Mouse (Mus musculus) neural tube, embryonic 11.5 days (tissue): ENCODE measurements around the gene Cxxc4. TPM values are rescaled to one million over a fixed set of nuclear protein-coding genes. Genes with fewer than 3 reads are reported as not detected.

Experiments
- ATAC-seq: fragments of 200-750 bp; cut with Nextera tagmentation; 2 replicates; pipeline ENCODE4 v1.8.0; 2017; ENCODE audit warnings: moderate number of reproducible peaks, mild to moderate bottlenecking, moderate TSS enrichment, moderate library complexity; ENCODE audit not compliant: insufficient read depth, low FRiP score, low TSS enrichment
- DNase-seq: peaks from one replicate; pipeline ENCODE4 v3.0.0-alpha.2; 2015; ENCODE audit warnings: low spot score
- H3K27ac ChIP-seq: fragments of 300-500 bp; sonication (generic); 2 replicates; pipeline ENCODE4 v1.5.1; 2014; ENCODE audit warnings: low read depth, mild to moderate bottlenecking, low read length
- H3K27me3 ChIP-seq: fragments of 300-500 bp; sonication (generic); 2 replicates; pipeline ENCODE4 v1.6.1; 2014; ENCODE audit warnings: mild to moderate bottlenecking, low read length, mixed read lengths; ENCODE audit not compliant: control insufficient read depth, insufficient read depth
- H3K36me3 ChIP-seq: fragments of 300-500 bp; sonication (generic); 2 replicates; pipeline ENCODE4 v1.6.1; 2014; ENCODE audit warnings: mild to moderate bottlenecking, low read length, moderate library complexity, mixed read lengths; ENCODE audit not compliant: control insufficient read depth, insufficient read depth
- H3K4me1 ChIP-seq: fragments of 300-500 bp; sonication (generic); 2 replicates; pipeline ENCODE4 v1.6.1; 2014; ENCODE audit warnings: low read length, mixed read lengths; ENCODE audit not compliant: control insufficient read depth, insufficient read depth
- H3K4me2 ChIP-seq: fragments of 300-500 bp; sonication (generic); 2 replicates; pipeline ENCODE4 v1.6.1; 2014; ENCODE audit warnings: low read depth, mild to moderate bottlenecking, moderate library complexity
- H3K4me3 ChIP-seq: fragments of 300-500 bp; sonication (generic); 2 replicates; pipeline ENCODE4 v1.5.1; 2014; ENCODE audit warnings: low read depth, low read length
- H3K9ac ChIP-seq: fragments of 300-500 bp; sonication (generic); 2 replicates; pipeline ENCODE4 v1.6.1; 2014; ENCODE audit warnings: mild to moderate bottlenecking, low read length
- H3K9me3 ChIP-seq: fragments of 300-500 bp; sonication (generic); 2 replicates; pipeline ENCODE4 v1.6.1; 2016; ENCODE audit warnings: low read length; ENCODE audit not compliant: control insufficient read depth
- WGBS: fragments of 180-500 bp; shearing (Covaris S2); extraction: QIAGEN DNeasy Blood & Tissue Kit; methylation state at CpG from one replicate; pipeline ENCODE4 v1.1.7; 2014; 5-methylcytosine and 5-hydroxymethylcytosine counted together
- microRNA counts: library from miRNA; unstranded; fragments of <30 nt; microRNA quantifications from one replicate; lab custom pipeline; 2015
- microRNA-seq: library from miRNA; unstranded; fragments of <30 nt; microRNA quantifications from one replicate; pipeline ENCODE4, GENCODE M21; 2016
- polyA plus RNA-seq: library from polyadenylated mRNA; unstranded; fragments of >200 nt; fragmentation: Nextera tagmentation; extraction: Ambion mirVana; gene quantifications from 2 replicates; pipeline ENCODE4 v1.2.1, GENCODE M21; 2014

Gene Cxxc4
- polyA plus RNA-seq, 1 experiment from 2014 or later = 26.6 TPM

GRCm38 (mm10) chr3:134281527-134282370 is 45.5 kb downstream of the Cxxc4 start:
- Histone ChIP-seq H3K4me3 (no peak overlapping the region), H3K36me3 (no peaks in the 10 kb centered on the region), H3K27ac (no peak overlapping the region), H3K4me1 (peaks cover 2% of the 10 kb centered on the region; the same call in 1 of the 2 replicates), H3K4me2 (no peak overlapping the region), H3K9me3 (no peaks in the 10 kb centered on the region), H3K9ac (no peak overlapping the region), H3K27me3 (no peaks in the 10 kb centered on the region)
- DNase-seq = no peak
- no peak for ATAC-seq
- 40% methylated on average over 14 of the region's 14 CpGs for WGBS

- H3K4me3 ChIP-seq = no peak overlapping the region
- H3K36me3 ChIP-seq = no peaks in the 10 kb centered on the region
- H3K27me3 ChIP-seq = no peaks in the 10 kb centered on the region
- DNase-seq = no peak
- H3K4me1 ChIP-seq = no peaks in the 10 kb centered on the region
- no peak for ATAC-seq
- H3K9ac ChIP-seq = no peak overlapping the region
- no peaks in the 10 kb centered on the region for H3K9me3 ChIP-seq
- 78% methylated on average over 6 of the region's 6 CpGs for WGBS
- no peak overlapping the region for H3K27ac ChIP-seq
- no peak overlapping the region for H3K4me2 ChIP-seq
Measured at GRCm38 (mm10) chr3:134295217-134295616, 58.9 kb downstream of the Cxxc4 start.

- Histone ChIP-seq H3K9me3 (no peaks in the 10 kb centered on the region), H3K9ac (peak overlapping the region; percentile 37)
Measured at GRCm38 (mm10) chr3:134302681-134303491, 66.6 kb downstream of the Cxxc4 start.

GRCm38 (mm10) chr3:134303492-134303808 is 67.2 kb downstream of the Cxxc4 start:
- 17% methylated on average over 3 of the region's 3 CpGs for WGBS
- Histone ChIP-seq H3K27me3 (no peaks in the 10 kb centered on the region), H3K4me2 (peak overlapping the region; percentile 41), H3K9me3 (no peaks in the 10 kb centered on the region), H3K4me1 (peaks cover 36% of the 10 kb centered on the region), H3K4me3 (peak overlapping the region; percentile 24), H3K36me3 (no peaks in the 10 kb centered on the region), H3K9ac (peak overlapping the region; percentile 37), H3K27ac (peak overlapping the region; percentile 89)
- DNase-seq (no peak), ATAC-seq (peak; percentile 77)

More at GRCm38 (mm10) chr3:134302681-134303491, 66.6 kb downstream of the Cxxc4 start:
- H3K27ac ChIP-seq = peak overlapping the region; percentile 89
- H3K4me2 ChIP-seq = peak overlapping the region; percentile 41
- no peaks in the 10 kb centered on the region for H3K36me3 ChIP-seq
- H3K4me1 ChIP-seq = peaks cover 36% of the 10 kb centered on the region
- ATAC-seq (peak; percentile 85), DNase-seq (peak; percentile 80)
- H3K4me3 ChIP-seq = peak overlapping the region; percentile 24
- 19% methylated on average over 21 of the region's 21 CpGs for WGBS
- H3K27me3 ChIP-seq = no peaks in the 10 kb centered on the region

- H3K9ac ChIP-seq = no peak overlapping the region
- peak overlapping the region; percentile 40; the same call in 1 of the 2 replicates for H3K27ac ChIP-seq
- H3K4me2 ChIP-seq = no peak overlapping the region
- H3K4me1 ChIP-seq = peaks cover 32% of the 10 kb centered on the region
- H3K36me3 ChIP-seq = no peaks in the 10 kb centered on the region
- no peaks in the 10 kb centered on the region for H3K27me3 ChIP-seq
- no peaks in the 10 kb centered on the region for H3K9me3 ChIP-seq
- ATAC-seq (peak; percentile 14; the same call in 1 of the 2 replicates), DNase-seq (peak; percentile 40)
- no peak overlapping the region for H3K4me3 ChIP-seq
- WGBS = 26% methylated on average over 4 of the region's 4 CpGs
Measured at GRCm38 (mm10) chr3:134306507-134306906, 70.2 kb downstream of the Cxxc4 start.

- Histone ChIP-seq H3K4me2 (no peak overlapping the region), H3K27ac (no peak overlapping the region), H3K9me3 (no peaks in the 10 kb centered on the region), H3K27me3 (no peaks in the 10 kb centered on the region), H3K9ac (no peak overlapping the region), H3K4me3 (no peak overlapping the region), H3K36me3 (no peaks in the 10 kb centered on the region), H3K4me1 (peaks cover 27% of the 10 kb centered on the region)
- no peak for DNase-seq
- ATAC-seq = no peak
Measured at GRCm38 (mm10) chr3:134307801-134308200, 71.5 kb downstream of the Cxxc4 start.

MicroRNAs within 50 kb of the gene (microRNA counts, 519-probe panel; counts per million panel counts)
- microRNA mmu-miR-1895 (lab: Ali Mortazavi, UCI) = 171 counts per million, percentile 57 among the panel's probes with 10 or more counts

Small RNAs within 50 kb of the gene (microRNA-seq; reads per million reads assigned to microRNA genes)
- not detected for gene Mir1895
